ENCODE assay signal across 11 mouse cellular contexts in the genomic region with DNA sequence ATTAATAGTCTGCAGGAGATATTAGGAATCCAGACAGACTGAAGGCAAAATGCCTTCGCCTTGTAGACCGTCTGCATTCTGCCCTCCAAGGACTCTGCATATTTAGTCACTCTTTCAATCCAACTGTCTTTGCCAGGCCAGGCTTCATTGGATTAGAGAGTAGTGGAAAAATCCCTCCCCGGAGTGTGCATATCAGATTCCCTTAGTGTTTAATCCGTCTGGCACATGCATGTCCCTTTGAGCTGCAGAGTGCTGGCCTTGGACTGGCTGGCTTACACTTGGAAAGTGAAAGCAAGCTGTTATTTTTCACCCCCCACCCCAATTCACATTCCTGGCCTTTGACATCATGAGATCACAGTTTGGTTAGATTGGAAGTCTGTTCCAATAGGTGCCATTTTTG.
A peak's percentile ranks its signal among the peaks of the same experiment; 100 is the strongest.
DNase-seq lines count a peak whose midpoint lies in the region; ATAC-seq and TF ChIP-seq lines count a peak whose summit lies in the region.
"Had no signal": no experiment of that assay in that cellular context is flagged by ENCODE, and none has a peak within 500 bp of the region (broad histone marks: within the 10 kb centered on the region; RNA-seq: fewer than 3 reads in every experiment).

No protein-coding gene starts in this region.

- TF ChIP-seq POLR2A in liver, adult 2 months (IDR thresholded peaks at IDR 0.05; ENCODE audit: extremely low read depth, insufficient read depth, low read length) = no peak

- 64% methylated on average over 4 of the region's 4 CpGs for WGBS in liver, adult 2 months
- WGBS in liver, embryonic 12.5 days (ENCODE audit: insufficient replicate concordance) = 60% methylated on average over 4 of the region's 4 CpGs
- 68% methylated on average over 4 of the region's 4 CpGs for WGBS in forebrain, embryonic 13.5 days

- H3K79me2 ChIP-seq in liver, adult 2 months (ENCODE audit: control insufficient read depth, insufficient read depth, low read length) = no peaks in the 10 kb centered on the region

- no peaks in the 10 kb centered on the region for H3K27me3 ChIP-seq in liver, adult 2 months (ENCODE audit: control insufficient read depth, insufficient read depth, low read length)
- no peaks in the 10 kb centered on the region for H3K27me3 ChIP-seq in liver, embryonic 12.5 days (replicated peaks)
- H3K27me3 ChIP-seq in forebrain, embryonic 13.5 days = no peaks in the 10 kb centered on the region
- H3K27me3 ChIP-seq: hindbrain, embryonic 13.5 days; midbrain, embryonic 13.5 days had no signal

- no peak overlapping the region for H3K4me3 ChIP-seq in liver, adult 2 months (ENCODE audit: insufficient read depth, low read depth, low read length)
- no peak overlapping the region for H3K4me3 ChIP-seq in liver, embryonic 12.5 days
- H3K4me3 ChIP-seq in forebrain, embryonic 13.5 days = no peak overlapping the region
- H3K4me3 ChIP-seq: hindbrain, embryonic 13.5 days; midbrain, embryonic 13.5 days had no signal

- peak; percentile 42 for DNase-seq in liver, adult 2 months (ENCODE audit: extremely low read depth, low read depth, low spot score)
- peak; percentile 39 to 43 for DNase-seq in adrenal gland, postnatal 36 days
- peak; percentile 65 for DNase-seq in gastrocnemius, adult 18-20 months (ENCODE audit: low spot score)
- peak; percentile 68 for DNase-seq in lung, postnatal 10 days
- DNase-seq in testis, postnatal 14 days (ENCODE audit: low spot score) = no peak
- DNase-seq: kidney, postnatal 25 days had no signal

- no peak for TF ChIP-seq CTCF in liver, adult 2 months (IDR thresholded peaks at IDR 0.05; ENCODE audit: low read depth, low read length)

- no peak overlapping the region for H3K27ac ChIP-seq in liver, adult 2 months (replicated peaks; ENCODE audit: insufficient read depth, low read depth, low read length)
- H3K27ac ChIP-seq in liver, embryonic 12.5 days = no peak overlapping the region
- no peak overlapping the region for H3K27ac ChIP-seq in forebrain, embryonic 13.5 days
- H3K27ac ChIP-seq: hindbrain, embryonic 13.5 days; midbrain, embryonic 13.5 days had no signal

- no peak overlapping the region for H3K9ac ChIP-seq in liver, adult 2 months (ENCODE audit: low read depth, low read length)
- no peak overlapping the region for H3K9ac ChIP-seq in liver, embryonic 12.5 days
- H3K9ac ChIP-seq in forebrain, embryonic 13.5 days = no peak overlapping the region
- H3K9ac ChIP-seq: hindbrain, embryonic 13.5 days; midbrain, embryonic 13.5 days had no signal

- no peaks in the 10 kb centered on the region for H3K36me3 ChIP-seq in liver, adult 2 months (ENCODE audit: control insufficient read depth, insufficient read depth, low read length)
- H3K36me3 ChIP-seq in liver, embryonic 12.5 days = no peaks in the 10 kb centered on the region
- H3K36me3 ChIP-seq in forebrain, embryonic 13.5 days (ENCODE audit: poor library complexity, severe bottlenecking) = no peaks in the 10 kb centered on the region
- H3K36me3 ChIP-seq: hindbrain, embryonic 13.5 days; midbrain, embryonic 13.5 days had no signal

- ATAC-seq in liver, embryonic 12.5 days = no peak
- no peak for ATAC-seq in cerebellum, adult (ENCODE audit: insufficient number of reproducible peaks, low FRiP score, low TSS enrichment)
- no peak for ATAC-seq in forebrain, embryonic 13.5 days
- ATAC-seq: midbrain, embryonic 13.5 days had no signal

- H3K9me3 ChIP-seq in liver, embryonic 12.5 days (replicated peaks) = no peaks in the 10 kb centered on the region
- H3K9me3 ChIP-seq in forebrain, embryonic 13.5 days (replicated peaks) = no peaks in the 10 kb centered on the region
- H3K9me3 ChIP-seq: hindbrain, embryonic 13.5 days; midbrain, embryonic 13.5 days had no signal

- no peaks in the 10 kb centered on the region for H3K4me1 ChIP-seq in liver, adult 2 months (ENCODE audit: control insufficient read depth, insufficient read depth, low read length)
- H3K4me1 ChIP-seq in liver, embryonic 12.5 days = no peaks in the 10 kb centered on the region
- no peaks in the 10 kb centered on the region for H3K4me1 ChIP-seq in forebrain, embryonic 13.5 days
- H3K4me1 ChIP-seq: hindbrain, embryonic 13.5 days; midbrain, embryonic 13.5 days had no signal

- no peak overlapping the region for H3K4me2 ChIP-seq in liver, embryonic 12.5 days
- no peak overlapping the region for H3K4me2 ChIP-seq in forebrain, embryonic 13.5 days
- H3K4me2 ChIP-seq: hindbrain, embryonic 13.5 days; midbrain, embryonic 13.5 days had no signal
